Mouse (Mus musculus): ENCODE results near the gene Zdhhc8. TPM values are rescaled to one million over a fixed set of nuclear protein-coding genes. Genes with fewer than 3 reads are reported as not detected.

Gene Zdhhc8
- polyA plus RNA-seq, 1 experiment, result 52.3 TPM

DNA sequence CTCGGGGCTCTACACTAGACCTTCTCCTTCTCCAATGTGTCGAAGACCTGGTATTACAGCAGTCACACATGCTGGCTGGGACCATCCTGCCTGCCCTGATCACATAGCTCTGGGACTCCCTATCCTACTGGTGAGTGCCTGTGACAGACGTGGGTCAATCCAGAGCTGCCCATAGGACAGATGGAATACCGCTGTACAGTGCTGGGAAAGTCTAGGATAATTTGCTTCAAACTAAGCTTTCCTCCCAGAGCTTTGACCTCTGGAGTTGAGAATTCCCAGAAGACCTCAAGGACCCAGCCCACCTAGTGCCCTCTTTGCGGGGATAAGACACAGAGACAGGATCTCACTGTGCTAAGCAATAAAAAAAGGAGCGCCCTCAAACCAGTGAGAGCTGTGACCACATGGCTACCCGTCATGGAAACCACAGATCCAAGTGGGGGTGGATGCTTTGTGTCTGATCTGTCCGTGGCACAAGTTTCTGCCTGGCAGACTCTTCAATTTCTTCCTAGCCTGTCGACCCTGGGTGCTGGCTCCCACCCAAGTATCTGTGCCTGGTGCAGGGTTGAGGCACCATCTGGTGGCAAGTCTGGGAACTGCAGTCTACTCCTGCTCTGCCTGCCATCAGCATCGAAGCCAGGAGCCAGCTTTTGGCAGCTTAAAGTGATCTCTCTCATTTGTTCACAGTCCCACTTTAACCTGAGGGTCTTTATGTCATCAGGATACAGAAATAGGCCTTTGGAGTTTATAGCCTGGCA lies 23.3 kb downstream of the Zdhhc8 start:
- Histone ChIP-seq H3K4me1 (ENCODE audit: control insufficient read depth, insufficient read depth, insufficient read length) (no peaks in the 10 kb centered on the region), H3K27me3 (ENCODE audit: control insufficient read depth, insufficient read depth, low read length) (no peaks in the 10 kb centered on the region), H3K27ac (ENCODE audit: insufficient read depth, low read length) (no peak overlapping the region), H3K36me3 (ENCODE audit: control insufficient read depth, insufficient read depth, low read length) (no peaks in the 10 kb centered on the region), H3K4me3 (ENCODE audit: extremely low read depth, insufficient read depth, insufficient read length) (no peak overlapping the region)
- 42% methylated on average over 10 of the region's 10 CpGs for WGBS
- TF ChIP-seq POLR2A (IDR thresholded peaks at IDR 0.05; ENCODE audit: low read depth, low read length) (no peak), CTCF (IDR thresholded peaks at IDR 0.05; ENCODE audit: extremely low read depth, insufficient read depth, insufficient read length, insufficient replicate concordance) (peak; percentile 87)
- DNase-seq (ENCODE audit: low read depth in 1 of 2, low spot score in 2 of 2), result peak in 1 of 2 experiments; percentile 68

DNA sequence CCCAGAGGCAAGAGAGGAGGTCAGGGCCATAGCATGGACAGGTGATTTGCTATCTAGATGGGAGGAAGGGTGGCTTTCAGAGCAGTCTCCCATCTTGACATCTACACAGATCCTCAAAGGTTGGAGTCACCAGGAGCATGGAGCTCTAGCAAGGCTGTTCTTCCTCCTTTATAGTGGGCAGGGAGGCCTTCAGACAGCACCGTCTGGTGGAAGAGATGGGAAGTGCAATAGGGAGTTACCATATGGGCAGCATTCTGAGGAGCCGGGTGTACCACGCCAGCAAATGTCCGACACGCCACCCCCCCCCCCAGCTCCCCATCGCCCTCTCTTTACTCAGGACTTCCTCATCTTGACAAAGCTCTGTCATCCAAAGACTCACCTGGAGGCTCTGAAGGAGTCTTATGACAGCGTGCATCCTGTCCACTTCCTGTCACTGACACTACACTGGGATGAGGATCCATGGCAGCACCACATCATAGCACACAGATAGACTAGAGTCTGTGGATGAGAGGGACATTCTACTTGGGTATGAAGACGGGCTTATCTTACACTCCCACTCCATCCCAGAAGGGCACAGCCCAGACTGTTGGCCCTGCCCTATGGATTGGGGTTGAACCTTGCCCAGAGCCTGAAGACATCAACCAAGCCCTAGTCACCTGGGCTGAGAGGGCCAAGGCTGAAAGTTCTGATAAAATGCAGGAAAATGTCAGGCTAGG lies 24.1 kb downstream of the Zdhhc8 start:
- Histone ChIP-seq H3K27me3 (ENCODE audit: control insufficient read depth, insufficient read depth, low read length) (no peaks in the 10 kb centered on the region), H3K4me1 (ENCODE audit: control insufficient read depth, insufficient read depth, insufficient read length) (no peaks in the 10 kb centered on the region), H3K36me3 (ENCODE audit: control insufficient read depth, insufficient read depth, low read length) (no peaks in the 10 kb centered on the region), H3K4me3 (ENCODE audit: extremely low read depth, insufficient read depth, insufficient read length) (no peak overlapping the region), H3K27ac (ENCODE audit: insufficient read depth, low read length) (no peak overlapping the region)
- TF ChIP-seq CTCF (IDR thresholded peaks at IDR 0.05; ENCODE audit: extremely low read depth, insufficient read depth, insufficient read length, insufficient replicate concordance) (peak; percentile 47; the same call in 1 of the 2 replicates), POLR2A (IDR thresholded peaks at IDR 0.05; ENCODE audit: low read depth, low read length) (no peak)
- WGBS, result 12% methylated on average over 8 of the region's 8 CpGs
- DNase-seq (ENCODE audit: low read depth in 1 of 2, low spot score in 2 of 2), result peak in 1 of 2 experiments; percentile 53

DNA sequence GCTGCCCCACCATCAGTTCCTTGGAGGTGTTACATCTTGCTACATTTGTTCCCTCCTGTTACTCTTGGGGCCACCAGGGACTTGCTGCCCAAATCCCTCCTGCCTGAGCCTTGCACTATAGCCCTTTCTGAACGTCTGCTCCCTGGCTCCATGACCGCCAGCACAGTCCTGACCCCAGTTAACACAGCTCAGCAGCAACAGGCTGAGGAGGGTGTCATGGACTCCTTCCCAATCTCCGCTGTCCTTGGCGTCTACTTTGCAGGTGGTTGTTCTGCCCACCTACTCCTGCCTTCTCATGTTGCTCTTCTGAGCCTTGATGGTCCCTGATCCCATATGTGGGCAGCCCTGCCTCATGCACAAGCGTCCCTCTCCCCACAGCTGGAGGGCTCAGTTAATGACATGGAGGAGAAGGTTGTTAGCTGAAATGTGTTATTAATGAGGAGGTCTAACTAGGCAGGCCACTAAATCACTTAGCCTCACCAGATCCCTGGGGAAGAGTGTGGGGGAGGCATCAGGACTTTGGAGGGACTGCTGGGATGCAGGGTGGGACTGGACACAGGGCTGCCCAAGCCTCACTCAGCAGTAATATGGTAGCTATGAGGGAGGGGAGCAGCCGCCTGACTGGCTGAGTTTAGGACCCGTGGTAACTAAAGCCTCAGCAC lies 31.4 kb downstream of the Zdhhc8 start:
- H3K4me1 ChIP-seq (ENCODE audit: control insufficient read depth, insufficient read depth, insufficient read length), result no peaks in the 10 kb centered on the region
- TF ChIP-seq POLR2A (IDR thresholded peaks at IDR 0.05; ENCODE audit: low read depth, low read length) (no peak), CTCF (IDR thresholded peaks at IDR 0.05; ENCODE audit: extremely low read depth, insufficient read depth, insufficient read length, insufficient replicate concordance) (no peak)
- no peak overlapping the region for H3K27ac ChIP-seq (ENCODE audit: insufficient read depth, low read length)
- no peaks in the 10 kb centered on the region for H3K36me3 ChIP-seq (ENCODE audit: control insufficient read depth, insufficient read depth, low read length)
- no peak overlapping the region for H3K4me3 ChIP-seq (ENCODE audit: extremely low read depth, insufficient read depth, insufficient read length)
- H3K27me3 ChIP-seq (ENCODE audit: control insufficient read depth, insufficient read depth, low read length), result no peaks in the 10 kb centered on the region
- WGBS, result 85% methylated on average over 7 of the region's 7 CpGs
- DNase-seq (ENCODE audit: low read depth in 1 of 2, low spot score in 2 of 2), result no peak

DNA sequence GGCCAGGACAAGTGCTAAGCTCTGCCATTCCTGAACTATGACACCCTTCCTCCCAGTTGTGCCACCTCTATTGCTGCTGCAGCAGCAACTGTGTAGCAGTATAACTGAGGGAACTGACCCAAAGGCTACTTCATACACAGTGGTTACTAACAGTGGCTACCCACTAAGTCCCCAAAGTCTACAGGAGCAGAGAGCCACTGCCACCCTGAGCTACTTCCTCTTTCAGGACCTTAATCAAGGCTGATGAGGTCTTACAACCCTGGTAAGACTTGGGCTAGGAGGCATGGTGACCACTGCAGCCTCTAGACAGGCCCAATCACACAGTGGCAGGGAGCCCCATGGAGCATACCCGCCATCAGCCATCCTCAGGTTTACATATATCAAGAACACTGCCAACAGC lies 32.9 kb downstream of the Zdhhc8 start:
- no peak for DNase-seq (ENCODE audit: low read depth in 1 of 2, low spot score in 2 of 2)
- TF ChIP-seq POLR2A (IDR thresholded peaks at IDR 0.05; ENCODE audit: low read depth, low read length) (no peak), CTCF (IDR thresholded peaks at IDR 0.05; ENCODE audit: extremely low read depth, insufficient read depth, insufficient read length, insufficient replicate concordance) (no peak)
- Histone ChIP-seq H3K27ac (ENCODE audit: insufficient read depth, low read length) (no peak overlapping the region), H3K4me1 (ENCODE audit: control insufficient read depth, insufficient read depth, insufficient read length) (no peaks in the 10 kb centered on the region), H3K4me3 (ENCODE audit: extremely low read depth, insufficient read depth, insufficient read length) (no peak overlapping the region), H3K27me3 (ENCODE audit: control insufficient read depth, insufficient read depth, low read length) (no peaks in the 10 kb centered on the region), H3K36me3 (ENCODE audit: control insufficient read depth, insufficient read depth, low read length) (no peaks in the 10 kb centered on the region)
- 83% methylated on average over 1 of the region's 1 CpGs for WGBS

DNA sequence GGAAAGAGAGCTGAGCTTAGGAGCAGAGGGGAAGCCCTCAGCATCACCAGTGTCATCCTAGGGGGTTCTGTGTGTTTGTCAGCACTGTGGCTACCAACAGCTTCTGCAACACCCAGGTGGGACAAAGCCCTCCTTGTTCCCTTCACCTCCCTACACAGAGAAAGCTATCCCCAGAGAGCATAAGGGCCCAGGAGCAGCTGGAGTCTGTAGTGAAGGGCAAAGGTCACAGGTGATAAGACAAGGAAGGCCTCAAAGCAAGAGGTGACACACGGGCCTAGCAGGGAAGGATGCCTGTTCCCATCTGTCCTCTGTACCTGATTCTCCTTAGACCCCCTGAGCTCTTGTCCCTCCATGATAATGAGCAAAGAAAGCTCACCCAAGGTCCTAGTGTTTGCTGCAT lies 33.3 kb downstream of the Zdhhc8 start:
- TF ChIP-seq POLR2A (IDR thresholded peaks at IDR 0.05; ENCODE audit: low read depth, low read length) (no peak), CTCF (IDR thresholded peaks at IDR 0.05; ENCODE audit: extremely low read depth, insufficient read depth, insufficient read length, insufficient replicate concordance) (no peak)
- no peak overlapping the region for H3K4me3 ChIP-seq (ENCODE audit: extremely low read depth, insufficient read depth, insufficient read length)
- no peaks in the 10 kb centered on the region for H3K4me1 ChIP-seq (ENCODE audit: control insufficient read depth, insufficient read depth, insufficient read length)
- DNase-seq (ENCODE audit: low read depth in 1 of 2, low spot score in 2 of 2), result no peak
- H3K27me3 ChIP-seq (ENCODE audit: control insufficient read depth, insufficient read depth, low read length), result no peaks in the 10 kb centered on the region
- no peak overlapping the region for H3K27ac ChIP-seq (ENCODE audit: insufficient read depth, low read length)
- WGBS, result 50% methylated on average over 1 of the region's 1 CpGs
- no peaks in the 10 kb centered on the region for H3K36me3 ChIP-seq (ENCODE audit: control insufficient read depth, insufficient read depth, low read length)

DNA sequence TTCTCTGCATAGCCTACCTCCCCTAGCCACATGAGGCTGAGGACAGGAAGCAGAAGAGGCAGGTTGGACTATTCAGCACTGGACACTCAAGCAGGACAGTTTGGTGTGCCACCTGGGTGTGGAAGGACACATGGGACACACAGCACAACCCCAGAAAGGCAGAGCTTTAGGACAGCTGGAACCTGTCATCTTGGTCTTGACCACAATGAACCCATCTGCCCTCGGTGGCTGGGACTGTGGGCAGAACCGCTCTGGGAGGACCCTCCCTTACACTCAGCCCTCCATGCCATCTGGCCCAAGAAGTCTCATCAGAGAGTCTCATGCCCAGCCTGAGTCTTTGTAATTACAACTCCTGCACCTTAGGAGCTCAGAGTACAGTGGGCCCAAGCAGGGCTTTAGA lies 34.9 kb downstream of the Zdhhc8 start:
- Histone ChIP-seq H3K4me3 (ENCODE audit: extremely low read depth, insufficient read depth, insufficient read length) (no peak overlapping the region), H3K36me3 (ENCODE audit: control insufficient read depth, insufficient read depth, low read length) (no peaks in the 10 kb centered on the region), H3K4me1 (ENCODE audit: control insufficient read depth, insufficient read depth, insufficient read length) (no peaks in the 10 kb centered on the region), H3K27me3 (ENCODE audit: control insufficient read depth, insufficient read depth, low read length) (no peaks in the 10 kb centered on the region), H3K27ac (ENCODE audit: insufficient read depth, low read length) (no peak overlapping the region)
- 49% methylated on average over 2 of the region's 2 CpGs for WGBS
- TF ChIP-seq CTCF (IDR thresholded peaks at IDR 0.05; ENCODE audit: extremely low read depth, insufficient read depth, insufficient read length, insufficient replicate concordance), result no peak
- TF ChIP-seq POLR2A (IDR thresholded peaks at IDR 0.05; ENCODE audit: low read depth, low read length), result no peak
- no peak for DNase-seq (ENCODE audit: low read depth in 1 of 2, low spot score in 2 of 2)
